Mouse (Mus musculus): ENCODE data around the gene Spsb3.

DNA sequence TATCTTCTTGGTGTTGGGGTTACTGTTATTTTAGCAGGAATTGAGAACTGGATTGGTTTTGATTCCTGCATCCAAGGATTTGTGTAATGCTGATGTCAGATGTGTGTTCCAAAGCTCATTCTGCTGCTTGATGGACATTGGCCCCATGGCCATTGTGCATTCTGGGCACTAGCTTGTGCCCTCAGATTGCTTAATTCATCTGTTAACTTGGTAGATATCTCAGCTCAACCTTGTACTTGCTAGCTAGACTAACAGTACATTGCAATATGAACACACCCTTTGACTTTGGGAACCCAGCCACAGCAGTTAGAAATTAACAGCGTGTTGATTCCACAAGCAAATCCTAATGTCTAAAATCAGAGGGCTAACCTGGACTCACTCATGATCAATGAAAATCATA is 39.1 kb upstream of the Spsb3 start:
- TF ChIP-seq CTCF (conservative IDR thresholded peaks at IDR 0.05; ENCODE audit: insufficient read depth, insufficient read length, low read depth, low read length) (no peak), POLR2A (IDR thresholded peaks at IDR 0.05; ENCODE audit: low read depth, low read length) (no peak)

Measured in kidney, adult 2 months (tissue).